Mouse (Mus musculus) myocyte (in vitro differentiated cells): Measurements from ENCODE around the gene Tbx15. TPM values are rescaled to one million over a fixed set of nuclear protein-coding genes. Genes with fewer than 3 reads are reported as not detected.
A peak's percentile ranks its signal among the peaks of the same experiment; 100 is the strongest.

ENCODE experiments used
- H3K27me3 ChIP-seq: one replicate; pipeline ENCODE4 v1.6.1; 2011; ENCODE audit not compliant: control insufficient read depth, insufficient read depth, insufficient read length
- H3K36me3 ChIP-seq: one replicate; pipeline ENCODE4 v1.6.1; 2011; ENCODE audit not compliant: control insufficient read depth, insufficient read depth
- H3K4me2 ChIP-seq: one replicate; pipeline ENCODE4 v1.6.1; 2011; ENCODE audit warnings: low read depth, control low read depth
- H3K4me3 ChIP-seq: one replicate; pipeline ENCODE4 v1.5.1; 2011; ENCODE audit warnings: mild to moderate bottlenecking, control low read depth, moderate library complexity
- H3K79me2 ChIP-seq: one replicate; pipeline ENCODE4 v1.6.1; 2011; ENCODE audit not compliant: control insufficient read depth, insufficient read depth
- H3ac ChIP-seq: one replicate; pipeline ENCODE4 v1.6.1; 2011; ENCODE audit not compliant: control insufficient read depth, insufficient read length
- CEBPB ChIP-seq: IDR thresholded peaks from 2 replicates; pipeline ENCODE4 v1.6.1; 2011; ENCODE audit warnings: mild to moderate bottlenecking, moderate library complexity; ENCODE audit not compliant: poor library complexity, insufficient read depth, severe bottlenecking
- E2F4 ChIP-seq: IDR thresholded peaks from one replicate; pipeline ENCODE4 v1.6.1; 2011; ENCODE audit warnings: mild to moderate bottlenecking, control low read depth, moderate library complexity; ENCODE audit not compliant: insufficient read depth
- MAX ChIP-seq: IDR thresholded peaks from one replicate; pipeline ENCODE4 v1.6.1; 2011; ENCODE audit warnings: low read depth, mild to moderate bottlenecking, control low read depth
- MYOD1 ChIP-seq, 3 experiments: IDR thresholded peaks; one replicate each; pipeline ENCODE4 v1.6.1; 2011; ENCODE audit warnings: control low read depth in 2 of 3, low read depth in 2 of 3, mild to moderate bottlenecking in 2 of 3, moderate library complexity in 1 of 3; ENCODE audit not compliant: insufficient read length in 2 of 3, control insufficient read depth in 1 of 3
- MYOG ChIP-seq, 3 experiments: IDR thresholded peaks; one replicate each; pipeline ENCODE4 v1.6.1; 2011; ENCODE audit warnings: control low read depth in 2 of 3, low read depth in 2 of 3, mild to moderate bottlenecking in 2 of 3; ENCODE audit not compliant: insufficient read length in 2 of 3, control insufficient read depth in 1 of 3, insufficient read depth in 1 of 3
- POLR2A ChIP-seq: IDR thresholded peaks from one replicate; pipeline ENCODE4 v1.6.1; 2011; ENCODE audit warnings: low read depth, mild to moderate bottlenecking, control low read depth, moderate library complexity; ENCODE audit not compliant: insufficient read length
- POLR2AphosphoS2 ChIP-seq: IDR thresholded peaks from one replicate; pipeline ENCODE4 v1.6.1; 2011; ENCODE audit warnings: low read depth, control low read depth; ENCODE audit not compliant: insufficient read length
- REST ChIP-seq: IDR thresholded peaks from one replicate; pipeline ENCODE4 v1.6.1; 2011; ENCODE audit warnings: mild to moderate bottlenecking, control low read depth, moderate library complexity; ENCODE audit not compliant: insufficient read depth, insufficient read length
- SRF ChIP-seq: IDR thresholded peaks from one replicate; pipeline ENCODE4 v1.6.1; 2011; ENCODE audit warnings: low read depth; ENCODE audit not compliant: control insufficient read depth, insufficient read length
- TCF12 ChIP-seq: IDR thresholded peaks from one replicate; pipeline ENCODE4 v1.6.1; 2011; ENCODE audit warnings: mild to moderate bottlenecking, control low read depth; ENCODE audit not compliant: poor library complexity, insufficient read depth, severe bottlenecking
- TCF3 ChIP-seq: IDR thresholded peaks from one replicate; pipeline ENCODE4 v1.6.1; 2011; ENCODE audit warnings: low read depth, control low read depth; ENCODE audit not compliant: insufficient read length
- USF1 ChIP-seq: IDR thresholded peaks from one replicate; pipeline ENCODE4 v1.6.1; 2011; ENCODE audit warnings: low read depth, mild to moderate bottlenecking, control low read depth, moderate library complexity
- polyA plus RNA-seq: library from polyadenylated mRNA; unstranded; fragments of >200 nt; fragmentation: generic; extraction: Trizol; gene quantifications from one replicate; pipeline ENCODE4 v1.2.1, GENCODE M21; 2012; ENCODE audit warnings: missing spikeins

The Tbx15 gene
- polyA plus RNA-seq, 1 experiment: 24.8 TPM

DNA sequence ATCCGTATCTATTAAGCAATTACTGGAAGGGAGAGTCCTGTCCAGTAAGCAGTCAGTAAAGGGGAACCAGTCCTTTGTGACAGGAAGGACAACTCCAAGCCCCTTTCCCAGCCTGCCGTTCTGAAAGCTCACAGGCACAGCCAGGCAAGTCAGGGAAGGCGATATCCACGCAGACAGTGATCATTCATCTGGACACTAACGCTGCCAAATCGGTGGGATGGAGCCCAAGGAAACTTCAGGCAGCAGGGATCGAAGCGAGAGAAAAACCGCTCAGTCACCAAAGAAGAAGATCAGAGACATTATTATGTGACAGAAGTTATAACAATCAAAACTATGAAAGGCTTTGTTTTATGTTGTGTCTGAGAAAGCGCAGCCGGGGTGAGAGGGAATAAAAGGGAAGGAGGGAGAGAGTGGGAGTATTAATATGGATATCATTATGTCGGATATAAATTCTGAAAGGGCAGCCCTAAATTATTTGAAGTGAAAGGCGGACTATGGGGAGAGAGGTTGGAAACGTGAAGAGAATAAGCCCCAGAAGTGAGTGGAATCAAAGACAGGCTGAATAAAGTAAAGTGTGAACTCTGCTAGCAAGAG, 29.0 kb upstream of the Tbx15 start:
- TF ChIP-seq E2F4 (no peak), SRF (no peak), TCF12 (no peak), MAX (no peak), POLR2AphosphoS2 (no peak), CEBPB (no peak), REST (no peak), POLR2A (no peak), USF1 (no peak), MYOD1 (IDR thresholded peaks at IDR 0.05; ENCODE audit: control insufficient read depth in 1 of 3, insufficient read length in 2 of 3, low read depth in 2 of 3) (no peak), MYOG (IDR thresholded peaks at IDR 0.05; ENCODE audit: control insufficient read depth in 1 of 3, insufficient read depth in 1 of 3, insufficient read length in 2 of 3, low read depth in 2 of 3) (no peak), TCF3 (no peak)
- H3ac ChIP-seq: no peak overlapping the region
- no peaks in the 10 kb centered on the region for H3K27me3 ChIP-seq
- H3K36me3 ChIP-seq: no peaks in the 10 kb centered on the region
- no peak overlapping the region for H3K4me3 ChIP-seq
- no peaks in the 10 kb centered on the region for H3K79me2 ChIP-seq
- H3K4me2 ChIP-seq: no peak overlapping the region

GRCm38 (mm10) chr3:99227807-99228206, 12.4 kb upstream of the Tbx15 start:
- Histone ChIP-seq H3K4me3 (no peak overlapping the region), H3K4me2 (no peak overlapping the region)

DNA sequence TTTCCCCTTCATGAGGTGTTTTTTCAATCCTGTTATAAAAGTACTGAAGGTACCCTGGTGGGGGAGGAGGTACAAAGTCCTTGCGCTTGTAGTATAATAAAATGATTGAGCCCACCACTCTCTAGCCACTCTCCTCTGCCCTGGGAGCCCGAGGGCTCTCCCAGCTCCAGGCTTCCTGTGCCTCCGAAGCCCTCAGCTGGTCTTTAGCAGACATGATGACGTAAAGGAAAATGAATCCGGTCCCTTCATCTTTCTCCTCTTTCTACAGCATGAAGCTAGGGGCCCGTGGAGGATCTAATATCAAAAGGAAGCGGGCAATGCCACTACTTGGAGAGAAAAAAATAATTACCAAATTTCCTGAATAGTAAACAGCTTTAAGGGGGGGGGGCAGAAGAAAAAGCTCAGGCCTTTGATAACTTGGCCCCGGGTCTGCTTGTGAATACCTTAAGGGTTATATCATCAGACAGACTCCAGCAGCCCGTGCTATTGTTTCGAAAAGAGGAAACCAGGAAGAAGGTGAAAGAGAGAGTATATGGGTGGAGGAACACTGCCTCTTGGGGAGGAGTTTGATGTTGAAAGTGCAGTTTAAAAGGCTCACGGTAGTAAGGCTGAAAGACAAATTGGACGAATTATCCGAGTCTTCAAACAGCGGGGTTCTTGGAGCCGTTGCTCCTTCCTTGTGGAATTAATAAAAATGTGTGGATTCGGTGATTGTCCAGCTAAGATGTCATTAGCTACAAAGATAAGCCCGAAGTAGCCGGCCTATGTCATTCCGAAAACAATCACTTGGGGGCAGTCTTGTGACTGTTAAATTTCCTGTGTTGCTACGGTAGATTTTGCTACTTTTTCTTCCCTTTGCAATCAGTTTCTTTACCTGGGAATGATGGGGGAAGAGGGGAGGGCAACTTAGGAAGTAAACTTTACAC, 6.5 kb upstream of the Tbx15 start:
- Histone ChIP-seq H3K27me3 (no peaks in the 10 kb centered on the region), H3K79me2 (no peaks in the 10 kb centered on the region), H3K4me2 (peak overlapping the region; percentile 79), H3K4me3 (no peak overlapping the region), H3ac (no peak overlapping the region), H3K36me3 (no peaks in the 10 kb centered on the region)
- TF ChIP-seq CEBPB: no peak
- TF ChIP-seq MYOG (IDR thresholded peaks at IDR 0.05; ENCODE audit: control insufficient read depth in 1 of 3, insufficient read depth in 1 of 3, insufficient read length in 2 of 3, low read depth in 2 of 3): no peak
- TF ChIP-seq TCF12: no peak
- TF ChIP-seq POLR2AphosphoS2: no peak
- no peak for TF ChIP-seq TCF3
- TF ChIP-seq REST: no peak
- no peak for TF ChIP-seq SRF
- TF ChIP-seq POLR2A: no peak
- no peak for TF ChIP-seq USF1
- no peak for TF ChIP-seq E2F4
- TF ChIP-seq MYOD1 (IDR thresholded peaks at IDR 0.05; ENCODE audit: control insufficient read depth in 1 of 3, insufficient read length in 2 of 3, low read depth in 2 of 3): no peak
- TF ChIP-seq MAX: no peak

More at GRCm38 (mm10) chr3:99227807-99228206, 12.4 kb upstream of the Tbx15 start:
- no peaks in the 10 kb centered on the region for H3K36me3 ChIP-seq
- H3ac ChIP-seq: no peak overlapping the region
- no peaks in the 10 kb centered on the region for H3K79me2 ChIP-seq
- TF ChIP-seq SRF (no peak), POLR2AphosphoS2 (no peak), TCF3 (no peak), REST (no peak), CEBPB (no peak), MYOD1 (IDR thresholded peaks at IDR 0.05; ENCODE audit: control insufficient read depth in 1 of 3, insufficient read length in 2 of 3, low read depth in 2 of 3) (no peak), POLR2A (no peak), E2F4 (no peak), MAX (no peak), USF1 (no peak), TCF12 (no peak)
- H3K27me3 ChIP-seq: no peaks in the 10 kb centered on the region

GRCm38 (mm10) chr3:99234319-99234869, 5.8 kb upstream of the Tbx15 start:
- no peaks in the 10 kb centered on the region for H3K27me3 ChIP-seq
- H3K4me2 ChIP-seq: peak overlapping the region; percentile 79
- H3ac ChIP-seq: no peak overlapping the region
- no peaks in the 10 kb centered on the region for H3K36me3 ChIP-seq
- H3K79me2 ChIP-seq: no peaks in the 10 kb centered on the region
- H3K4me3 ChIP-seq: no peak overlapping the region
- TF ChIP-seq SRF (no peak), POLR2AphosphoS2 (no peak)
